In genomic region chr5:125157375-125158033, GRCm38 (mm10) we compare ENCODE assay signal across 9 mouse cellular contexts. TPM values are rescaled to one million over a fixed set of nuclear protein-coding genes. Genes with fewer than 3 reads are reported as not detected.
A peak's percentile ranks its signal among the peaks of the same experiment; 100 is the strongest.
DNase-seq lines count a peak whose midpoint lies in the region; ATAC-seq and TF ChIP-seq lines count a peak whose summit lies in the region.
"Had no signal": no experiment of that assay in that cellular context is flagged by ENCODE, and none has a peak within 500 bp of the region (broad histone marks: within the 10 kb centered on the region; RNA-seq: fewer than 3 reads in every experiment).

No protein-coding gene starts in this region.

- peak overlapping the region; percentile 88 for H3K27ac ChIP-seq in heart, embryonic 10.5 days
- peak overlapping the region; percentile 84 for H3K27ac ChIP-seq in MEL (ENCODE audit: control insufficient read depth, low read depth, low read length)
- peak overlapping the region; percentile 85 for H3K27ac ChIP-seq in hindbrain, embryonic 10.5 days
- H3K27ac ChIP-seq in midbrain, embryonic 11.5 days (ENCODE audit: low read depth, low read length), result peak overlapping the region; percentile 74

- H3K4me1 ChIP-seq in heart, embryonic 10.5 days, result peaks cover 93% of the 10 kb centered on the region
- peaks cover 24 to 33% of the 10 kb centered on the region in 2 experiments for H3K4me1 ChIP-seq in MEL (ENCODE audit: control insufficient read depth in 1 of 2, insufficient read depth in 2 of 2, low read length in 2 of 2)
- H3K4me1 ChIP-seq in hindbrain, embryonic 10.5 days (replicated peaks), result peaks cover 94% of the 10 kb centered on the region
- H3K4me1 ChIP-seq in midbrain, embryonic 11.5 days (ENCODE audit: control insufficient read depth, insufficient read depth, low read length), result peaks cover 77% of the 10 kb centered on the region

- ATAC-seq in midbrain, embryonic 11.5 days (ENCODE audit: low FRiP score), result no peak

- no peaks in the 10 kb centered on the region for H3K9me3 ChIP-seq in heart, embryonic 10.5 days
- H3K9me3 ChIP-seq in MEL (replicated peaks; ENCODE audit: insufficient read depth, low read length), result no peaks in the 10 kb centered on the region
- H3K9me3 ChIP-seq in hindbrain, embryonic 10.5 days, result no peaks in the 10 kb centered on the region
- H3K9me3 ChIP-seq in midbrain, embryonic 11.5 days (ENCODE audit: control insufficient read depth, low read length), result no peaks in the 10 kb centered on the region
- H3K9me3 ChIP-seq: megakaryocyte, embryonic 14.5 days had no signal

- peak overlapping the region; percentile 38 for H3K9ac ChIP-seq in MEL (ENCODE audit: control insufficient read depth, low read depth, low read length, poor library complexity, severe bottlenecking)
- no peak overlapping the region for H3K9ac ChIP-seq in midbrain, embryonic 11.5 days (ENCODE audit: low read length)

- peaks cover 37% of the 10 kb centered on the region for H3K79me2 ChIP-seq in MEL (ENCODE audit: control insufficient read depth, insufficient read depth, low read length, poor library complexity)

- TF ChIP-seq CTCF in MEL (IDR thresholded peaks at IDR 0.05 in 2 of 3, conservative IDR thresholded peaks at IDR 0.05 in 1 of 3; ENCODE audit: control insufficient read depth in 1 of 3, insufficient read depth in 1 of 3, low read depth in 2 of 3, low read length in 3 of 3, poor library complexity in 1 of 3, severe bottlenecking in 1 of 3), result no peak

- 0 out of 2 replicates have a peak, but pooled peaks cover 4% of the 10 kb centered on the region for H3K36me3 ChIP-seq in heart, embryonic 10.5 days
- H3K36me3 ChIP-seq in MEL (ENCODE audit: control insufficient read depth in 1 of 2, insufficient read depth in 2 of 2, low read length in 2 of 2), result peaks cover 0 to 33% of the 10 kb centered on the region in 2 experiments; a peak in 2 of 4 replicates
- peaks cover 15% of the 10 kb centered on the region for H3K36me3 ChIP-seq in hindbrain, embryonic 10.5 days
- H3K36me3 ChIP-seq in midbrain, embryonic 11.5 days (ENCODE audit: control insufficient read depth, insufficient read depth, low read length), result no peaks in the 10 kb centered on the region

- H3K27me3 ChIP-seq in heart, embryonic 10.5 days (ENCODE audit: insufficient read depth, poor library complexity, severe bottlenecking), result no peaks in the 10 kb centered on the region
- H3K27me3 ChIP-seq in MEL (ENCODE audit: control insufficient read depth in 1 of 2, insufficient read depth in 2 of 2, low read length in 2 of 2), result no peaks in the 10 kb centered on the region
- H3K27me3 ChIP-seq in hindbrain, embryonic 10.5 days (ENCODE audit: insufficient read depth, poor library complexity, severe bottlenecking), result no peaks in the 10 kb centered on the region; the same call in 1 of the 2 replicates
- H3K27me3 ChIP-seq in midbrain, embryonic 11.5 days (ENCODE audit: control insufficient read depth, insufficient read depth, low read length), result no peaks in the 10 kb centered on the region

- H3K4me3 ChIP-seq in heart, embryonic 10.5 days, result no peak overlapping the region
- no peak overlapping the region for H3K4me3 ChIP-seq in MEL (ENCODE audit: control insufficient read depth in 1 of 2, insufficient read depth in 1 of 2, low read depth in 2 of 2, low read length in 2 of 2)
- peak overlapping the region; percentile 35; the same call in 1 of the 2 replicates for H3K4me3 ChIP-seq in hindbrain, embryonic 10.5 days
- H3K4me3 ChIP-seq in midbrain, embryonic 11.5 days (ENCODE audit: low read depth, low read length), result no peak overlapping the region

- TF ChIP-seq RAD21 in MEL (IDR thresholded peaks at IDR 0.05; ENCODE audit: low read depth, low read length), result no peak

- H3K4me2 ChIP-seq in midbrain, embryonic 11.5 days, result no peak overlapping the region

- no peak for TF ChIP-seq POLR2A in MEL (IDR thresholded peaks at IDR 0.05; ENCODE audit: control insufficient read depth in 1 of 2, insufficient read depth in 1 of 2, low read depth in 1 of 2, low read length in 2 of 2, poor library complexity in 1 of 2)

- no peak for DNase-seq in heart, embryonic 10.5 days (ENCODE audit: low spot score)
- DNase-seq in heart, adult 8-10 months (ENCODE audit: low spot score), result no peak
- DNase-seq in MEL (ENCODE audit: low read depth, low spot score), result no peak
- no peak for DNase-seq in hindbrain, embryonic 10.5 days (ENCODE audit: low spot score)
- no peak for DNase-seq in midbrain, embryonic 11.5 days (ENCODE audit: low spot score, missing footprints)
- DNase-seq in right cerebral cortex, postnatal 25 days, result no peak
- no peak for DNase-seq in layer of hippocampus, adult 8-10 months (ENCODE audit: low spot score in 2 of 2)
- no peak for DNase-seq in ovary, adult 18-20 months (ENCODE audit: low spot score)

- TF ChIP-seq EP300 in MEL (IDR thresholded peaks at IDR 0.05; ENCODE audit: low read depth in 1 of 2, low read length in 2 of 2), result no peak

- 36% methylated on average over 8 of the region's 8 CpGs for WGBS in heart, embryonic 10.5 days
- WGBS in hindbrain, embryonic 10.5 days, result 47% methylated on average over 8 of the region's 8 CpGs
- WGBS in midbrain, embryonic 11.5 days, result 59% methylated on average over 8 of the region's 8 CpGs

TF ChIP-seq in MEL, 35 proteins besides CTCF, POLR2A, EP300 and RAD21:
- no peak for TF ChIP-seq NRF1 (IDR thresholded peaks at IDR 0.05; ENCODE audit: insufficient read depth, low read depth, low read length, poor library complexity, severe bottlenecking)
- no peak for TF ChIP-seq ELF1 (IDR thresholded peaks at IDR 0.05; ENCODE audit: low read depth, low read length)
- no peak for TF ChIP-seq ETS1 (IDR thresholded peaks at IDR 0.05; ENCODE audit: low read depth, low read length)
- no peak for TF ChIP-seq RCOR1 (IDR thresholded peaks at IDR 0.05; ENCODE audit: low read depth, low read length)
- no peak for TF ChIP-seq ZC3H11A (IDR thresholded peaks at IDR 0.05; ENCODE audit: low read depth, low read length)
- no peak for TF ChIP-seq HCFC1 (IDR thresholded peaks at IDR 0.05; ENCODE audit: low read depth, low read length)
- TF ChIP-seq JUND (IDR thresholded peaks at IDR 0.05; ENCODE audit: low read depth, low read length), result no peak
- no peak for TF ChIP-seq CHD1 (IDR thresholded peaks at IDR 0.05; ENCODE audit: low read depth, low read length)
- no peak for TF ChIP-seq MAZ (IDR thresholded peaks at IDR 0.05; ENCODE audit: low read depth, low read length)
- no peak for TF ChIP-seq ZMIZ1 (IDR thresholded peaks at IDR 0.05; ENCODE audit: low read depth, low read length)
- no peak for TF ChIP-seq MEF2A (IDR thresholded peaks at IDR 0.05; ENCODE audit: extremely low read depth, insufficient replicate concordance, low read depth, low read length, poor library complexity, severe bottlenecking)
- TF ChIP-seq SIN3A (IDR thresholded peaks at IDR 0.05; ENCODE audit: low read length), result no peak
- TF ChIP-seq GATA1 (IDR thresholded peaks at IDR 0.05; ENCODE audit: low read depth, low read length), result no peak
- no peak for TF ChIP-seq TCF12 (IDR thresholded peaks at IDR 0.05; ENCODE audit: low read depth, low read length)
- TF ChIP-seq BHLHE40 (IDR thresholded peaks at IDR 0.05; ENCODE audit: borderline replicate concordance, low read depth, low read length), result no peak
- TF ChIP-seq MYB (IDR thresholded peaks at IDR 0.05; ENCODE audit: low read depth, low read length), result no peak

RNA-seq across cellular contexts. Expression of gene Ncor2, which starts 21.5 kb away (rescaled TPM):
- 17.8 and 23.3 TPM in 2 replicates for polyA plus RNA-seq in heart, embryonic 10.5 days (2016; fragmentation: Nextera tagmentation; extraction: Ambion mirVana)
- 10 to 100 TPM; 81.6 to 92.4 (median 84.5) TPM for total RNA-seq in heart, adult 8-10 months (2022)
- 5.0 and 7.7 TPM in 2 replicates for total RNA-seq in MEL (2012; rRNA removed)
- polyA plus RNA-seq in MEL (2012; ENCODE audit: insufficient read depth in 1 of 2, insufficient read length in 2 of 2, low read depth in 1 of 2, low replicate concordance in 2 of 2, missing spikeins in 1 of 2), result 10 to 100 TPM in 1 of 2 experiments, not detected in 1; 46.8 TPM
- polyA plus RNA-seq in hindbrain, embryonic 10.5 days (2016; fragmentation: Nextera tagmentation; extraction: Ambion mirVana), result 18.1 and 19.7 TPM in 2 replicates
- polyA plus RNA-seq in midbrain, embryonic 11.5 days (2014; fragmentation: Nextera tagmentation; extraction: Ambion mirVana), result 13.4 and 14.7 TPM in 2 replicates
- 100 to 1,000 TPM; 246 to 324 (median 271) TPM for total RNA-seq in layer of hippocampus, adult 8-10 months (2022)
